Mouse (Mus musculus) embryonic facial prominence, embryonic 10.5 days (tissue): ENCODE results near the gene Gm16181. TPM values are rescaled to one million over a fixed set of nuclear protein-coding genes. Genes with fewer than 3 reads are reported as not detected.
A peak's percentile ranks its signal among the peaks of the same experiment; 100 is the strongest.
"Not testable (repeated sequence)": the region's sequence is repeated elsewhere in the genome, so short reads cannot be mapped to it uniquely, and the experiment has no call there.

Experiments
- DNase-seq: peaks from one replicate; pipeline ENCODE4 v3.0.0-alpha.2; 2017; ENCODE audit warnings: low spot score
- H3K27ac ChIP-seq: fragments of 300-500 bp; sonication (generic); replicated peaks from 2 replicates; pipeline ENCODE4 v1.5.1; 2016; ENCODE audit warnings: mild to moderate bottlenecking
- H3K27me3 ChIP-seq: fragments of 300-500 bp; sonication (generic); replicated peaks from 2 replicates; pipeline ENCODE4 v1.6.1; 2016; ENCODE audit warnings: low read depth, mild to moderate bottlenecking; ENCODE audit not compliant: poor library complexity, severe bottlenecking
- H3K36me3 ChIP-seq: fragments of 300-500 bp; sonication (generic); replicated peaks from 2 replicates; pipeline ENCODE4 v1.6.1; 2016; ENCODE audit warnings: mild to moderate bottlenecking, moderate library complexity
- H3K4me1 ChIP-seq: fragments of 300-500 bp; sonication (generic); 2 replicates; pipeline ENCODE4 v1.6.1; 2016
- H3K4me3 ChIP-seq: fragments of 300-500 bp; sonication (generic); 2 replicates; pipeline ENCODE4 v1.5.1; 2016; ENCODE audit warnings: mild to moderate bottlenecking, moderate library complexity
- H3K9me3 ChIP-seq: fragments of 300-500 bp; sonication (generic); 2 replicates; pipeline ENCODE4 v1.6.1; 2016; ENCODE audit warnings: mild to moderate bottlenecking
- WGBS: fragments of 180-500 bp; shearing (Covaris S2); methylation state at CpG from one replicate; pipeline ENCODE4 v1.1.7; 2016; 5-methylcytosine and 5-hydroxymethylcytosine counted together
- polyA plus RNA-seq: library from polyadenylated mRNA; unstranded; fragments of >200 nt; fragmentation: Nextera tagmentation; extraction: Ambion mirVana; gene quantifications from 2 replicates; pipeline ENCODE4 v1.2.1, GENCODE M21; 2016

Gene Gm16181
- polyA plus RNA-seq, 1 experiment from 2014 or later, result 0.40 TPM

DNA sequence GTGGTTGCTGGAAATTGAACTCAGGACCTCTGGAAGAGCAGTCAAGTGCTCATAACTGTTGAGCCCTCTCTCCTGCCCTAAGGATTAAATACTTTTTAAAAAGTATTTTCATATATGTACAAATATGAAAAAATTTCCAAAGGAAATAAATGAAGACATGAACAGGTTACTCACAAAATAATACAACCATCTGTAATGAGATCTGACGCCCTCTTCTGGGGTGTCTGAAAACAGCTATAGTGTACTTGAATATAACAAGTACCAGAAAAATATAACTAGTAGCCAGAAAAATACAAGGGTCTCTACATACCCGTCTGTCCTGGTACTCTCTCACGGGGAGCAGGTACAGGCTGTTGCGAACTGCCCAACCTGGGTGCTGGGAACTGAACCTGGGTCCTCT lies 4.0 kb downstream of the Gm16181 start:
- H3K27me3 ChIP-seq, result no peaks in the 10 kb centered on the region
- peaks cover 90% of the 10 kb centered on the region for H3K36me3 ChIP-seq
- 0 out of 2 replicates have a peak, but pooled peaks cover 15% of the 10 kb centered on the region for H3K4me1 ChIP-seq

DNA sequence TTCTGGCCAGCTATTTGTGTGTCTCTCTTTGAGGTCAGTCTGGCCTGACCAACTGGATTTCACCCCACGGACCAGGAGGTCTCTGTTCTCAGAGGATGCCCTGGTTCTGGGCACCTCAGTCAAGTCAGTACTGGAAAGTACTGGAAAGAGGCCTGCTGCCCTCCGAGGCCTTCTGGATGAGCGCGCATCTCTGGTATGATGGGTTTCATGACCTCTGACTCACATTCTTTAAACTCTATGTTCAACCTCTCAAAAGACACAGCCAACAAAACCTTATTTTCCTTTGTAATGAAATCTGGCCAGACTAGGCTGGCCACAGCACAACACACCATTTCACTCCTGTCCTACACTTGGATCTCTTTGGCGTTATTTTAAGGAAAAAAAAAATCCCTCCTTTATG lies 4.8 kb downstream of the Gm16181 start:
- WGBS, result 93% methylated on average over 5 of the region's 5 CpGs
- Histone ChIP-seq H3K36me3 (peaks cover 89% of the 10 kb centered on the region), H3K4me3 (no peak overlapping the region)

More for the DNA sequence above, 4.0 kb downstream of the Gm16181 start:
- Histone ChIP-seq H3K27ac (no peak overlapping the region), H3K9me3 (no peaks in the 10 kb centered on the region), H3K4me3 (no peak overlapping the region)
- DNase-seq, result no peak
- 94% methylated on average over 4 of the region's 4 CpGs for WGBS

DNA sequence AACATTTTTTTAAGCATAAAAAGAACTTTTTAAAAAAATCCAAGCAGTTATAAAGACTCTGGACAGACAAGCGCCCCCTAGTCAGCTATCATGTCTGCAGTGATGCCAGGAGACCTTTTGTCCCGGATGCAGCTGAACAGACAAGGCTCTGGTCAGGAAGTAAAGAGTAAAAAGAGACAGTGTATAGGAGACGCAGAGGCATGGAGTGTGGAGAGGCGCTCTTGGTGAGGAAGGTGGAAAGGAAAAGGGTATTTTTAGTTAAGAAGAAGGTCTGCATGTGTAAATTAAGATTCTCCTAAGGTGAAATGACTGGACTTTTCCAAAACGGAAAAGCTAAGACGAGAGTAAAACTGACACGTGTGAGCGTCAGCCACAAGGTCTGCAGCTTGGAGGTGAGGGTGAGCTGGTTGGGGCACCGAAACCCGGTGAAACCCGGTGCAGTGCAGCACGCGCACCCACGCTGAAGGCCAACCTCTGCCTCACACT lies 6.0 kb downstream of the Gm16181 start:
- WGBS, result 84% methylated on average over 14 of the region's 14 CpGs
- H3K4me3 ChIP-seq, result no peak overlapping the region
- H3K4me1 ChIP-seq, result peaks cover 3% of the 10 kb centered on the region
- DNase-seq, result no peak
- peaks cover 92% of the 10 kb centered on the region for H3K36me3 ChIP-seq
- no peak overlapping the region for H3K27ac ChIP-seq
- H3K27me3 ChIP-seq, result no peaks in the 10 kb centered on the region
- no peaks in the 10 kb centered on the region for H3K9me3 ChIP-seq

More for the DNA sequence above, 4.8 kb downstream of the Gm16181 start:
- H3K4me1 ChIP-seq, result 0 out of 2 replicates have a peak, but pooled peaks cover 9% of the 10 kb centered on the region
- no peak for DNase-seq
- H3K9me3 ChIP-seq, result no peaks in the 10 kb centered on the region
- H3K27me3 ChIP-seq, result no peaks in the 10 kb centered on the region
- H3K27ac ChIP-seq, result no peak overlapping the region

DNA sequence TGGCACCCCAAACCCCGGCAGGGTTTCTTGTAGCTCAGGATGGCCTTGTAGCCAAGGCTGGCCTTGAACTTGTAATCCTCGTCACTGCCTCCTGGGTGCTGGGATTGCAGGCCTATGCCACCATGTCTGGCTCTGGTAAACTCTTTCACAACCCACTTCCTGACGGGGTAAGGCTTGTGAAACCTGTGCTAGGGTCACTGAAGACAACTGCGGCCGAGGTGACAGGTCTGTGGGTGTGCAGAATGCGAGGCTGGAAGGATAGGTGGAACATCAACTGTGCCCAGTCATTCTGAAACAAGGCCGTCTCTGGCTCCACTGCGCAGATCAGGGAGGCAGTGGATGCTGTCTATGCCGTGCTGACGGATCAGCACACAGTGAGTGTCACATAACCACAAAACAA lies 10.4 kb downstream of the Gm16181 start:
- Histone ChIP-seq H3K9me3 (no peaks in the 10 kb centered on the region), H3K27me3 (no peaks in the 10 kb centered on the region), H3K4me3 (no peak overlapping the region), H3K4me1 (peaks cover 27% of the 10 kb centered on the region), H3K27ac (no peak overlapping the region), H3K36me3 (peaks cover 66% of the 10 kb centered on the region)
- DNase-seq, result no peak
- WGBS, result 93% methylated on average over 10 of the region's 10 CpGs

DNA sequence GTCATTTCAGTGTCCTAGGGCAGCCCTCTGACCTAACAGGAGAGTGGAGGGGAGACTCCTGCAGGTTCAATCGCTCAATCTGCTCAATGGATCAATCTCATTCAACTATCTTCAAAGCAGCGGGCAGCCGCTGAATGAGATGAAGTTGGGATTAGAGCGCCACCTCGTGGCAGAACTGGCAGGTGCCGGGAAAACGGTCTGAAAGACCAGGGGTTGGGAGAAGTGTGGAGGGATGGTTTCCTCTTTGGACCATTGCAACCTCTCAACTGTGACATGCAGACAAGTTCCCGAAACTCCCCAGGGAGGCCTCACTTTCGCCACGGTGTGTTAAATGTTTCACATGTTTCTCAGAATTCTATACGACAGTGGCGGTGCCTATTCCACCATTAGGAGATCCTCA lies 11.4 kb downstream of the Gm16181 start:
- Histone ChIP-seq H3K27ac (no peak overlapping the region; the same call in 1 of the 2 replicates), H3K36me3 (peaks cover 59% of the 10 kb centered on the region), H3K9me3 (no peaks in the 10 kb centered on the region), H3K4me1 (peaks cover 37% of the 10 kb centered on the region), H3K27me3 (no peaks in the 10 kb centered on the region), H3K4me3 (peak overlapping the region; percentile 30; the same call in 1 of the 2 replicates)
- peak; percentile 87 for DNase-seq
- WGBS, result 13% methylated on average over 12 of the region's 12 CpGs

DNA sequence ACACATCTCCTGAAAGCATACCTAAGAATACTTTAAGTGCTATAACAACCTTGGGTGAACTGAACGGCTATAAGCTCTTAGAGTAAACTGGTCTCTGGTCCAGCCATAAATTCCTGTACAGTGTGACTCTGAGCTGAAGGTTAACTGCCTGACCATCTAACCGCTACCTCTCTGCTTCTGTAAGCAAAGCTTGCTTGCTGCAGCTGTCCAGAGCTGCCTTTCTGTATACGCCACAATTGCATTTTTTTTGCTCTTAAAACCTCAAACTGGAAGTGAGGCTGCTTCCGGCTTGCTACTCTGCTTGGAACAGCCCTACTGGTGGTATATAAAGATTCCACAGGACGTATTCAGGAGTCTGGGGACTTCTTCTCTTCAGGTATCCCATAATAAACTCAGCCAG lies 12.0 kb downstream of the Gm16181 start:
- Histone ChIP-seq H3K27ac (no peak overlapping the region), H3K36me3 (peaks cover 52% of the 10 kb centered on the region), H3K9me3 (no peaks in the 10 kb centered on the region), H3K4me3 (no peak overlapping the region), H3K4me1 (peaks cover 38% of the 10 kb centered on the region), H3K27me3 (no peaks in the 10 kb centered on the region)
- 92% methylated on average over 5 of the region's 5 CpGs for WGBS
- no peak for DNase-seq

GRCm38 (mm10) chr17:35233114-35233980 lies 12.7 kb downstream of the Gm16181 start, which contains the start of gene Atp6v1g2:
Atp6v1g2 (plus strand) TSS chr17:35233660.
- peaks cover 46% of the 10 kb centered on the region for H3K36me3 ChIP-seq

DNA sequence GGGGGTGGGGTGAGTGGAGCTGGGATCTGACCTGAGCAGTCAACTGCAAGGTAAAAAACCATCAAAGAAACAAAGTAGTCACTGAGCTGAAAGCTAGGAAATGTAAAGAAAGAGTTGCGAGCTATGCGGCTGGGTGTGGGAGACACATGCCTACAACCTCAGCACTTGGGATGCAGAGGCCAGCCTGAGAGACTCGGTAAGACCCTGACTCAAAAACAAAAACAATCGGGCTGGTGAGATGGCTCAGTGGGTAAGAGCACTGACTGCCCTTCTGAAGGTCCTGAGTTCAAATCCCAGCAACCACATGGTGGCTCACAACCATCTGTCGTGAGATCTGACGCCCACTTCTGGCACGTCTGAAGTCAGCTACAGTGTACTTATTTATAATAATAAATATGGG lies 13.5 kb downstream of the Gm16181 start:
- Histone ChIP-seq H3K4me1 (peaks cover 36% of the 10 kb centered on the region), H3K36me3 (peaks cover 38% of the 10 kb centered on the region), H3K4me3 (peak overlapping the region; percentile 72)
- H3K9me3 ChIP-seq, DNase-seq, H3K27me3 ChIP-seq, H3K27ac ChIP-seq: not testable (repeated sequence)
- 93% methylated on average over 7 of the region's 7 CpGs for WGBS

More at GRCm38 (mm10) chr17:35233114-35233980, 12.7 kb downstream of the Gm16181 start, which contains the start of gene Atp6v1g2:
- no peak for DNase-seq
- Histone ChIP-seq H3K27ac (peak within 1 kb of the TSS; percentile 95; the same call in 1 of the 2 replicates), H3K4me1 (peaks cover 38% of the 10 kb centered on the region), H3K4me3 (peak within 1 kb of the TSS; percentile 72), H3K9me3 (no peaks in the 10 kb centered on the region), H3K27me3 (no peaks in the 10 kb centered on the region)
- WGBS, result 84% methylated on average over 18 of the region's 18 CpGs

DNA sequence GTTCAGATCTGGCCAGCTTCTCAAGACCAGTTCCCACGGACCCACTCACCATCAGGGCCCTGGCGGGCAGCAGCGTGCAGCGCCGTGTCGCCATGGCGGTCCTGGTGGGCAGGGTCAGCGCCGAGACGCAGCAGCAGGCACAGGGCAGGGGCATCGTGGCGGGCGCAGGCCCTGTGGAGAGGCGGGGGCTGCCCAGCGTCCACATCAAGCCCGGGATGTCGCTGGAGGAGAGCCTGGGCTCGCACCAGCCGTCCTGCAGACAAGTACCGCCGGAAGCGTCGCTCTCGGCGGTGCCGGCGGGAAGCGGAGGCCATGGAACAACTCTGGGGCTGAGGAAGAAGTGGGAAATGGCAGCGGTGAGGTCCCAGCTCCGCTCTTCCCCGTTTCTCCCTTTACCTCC lies 14.3 kb downstream of the Gm16181 start:
- H3K4me1 ChIP-seq, result peaks cover 36% of the 10 kb centered on the region
- H3K4me3 ChIP-seq, result peak overlapping the region; percentile 72
- WGBS, result 7% methylated on average over 31 of the region's 31 CpGs
- H3K27ac ChIP-seq, result peak overlapping the region; percentile 95
- no peaks in the 10 kb centered on the region for H3K27me3 ChIP-seq
- peak; percentile 74 for DNase-seq
- H3K9me3 ChIP-seq, result no peaks in the 10 kb centered on the region
- peaks cover 30% of the 10 kb centered on the region for H3K36me3 ChIP-seq

GRCm38 (mm10) chr17:35235614-35236389 lies 15.2 kb downstream of the Gm16181 start, which contains the start of gene Nfkbil1:
Nfkbil1 (minus strand) TSS chr17:35235792.
- under 1% methylated on average over 35 of the region's 35 CpGs for whole genome bisulfite sequencing

DNA sequence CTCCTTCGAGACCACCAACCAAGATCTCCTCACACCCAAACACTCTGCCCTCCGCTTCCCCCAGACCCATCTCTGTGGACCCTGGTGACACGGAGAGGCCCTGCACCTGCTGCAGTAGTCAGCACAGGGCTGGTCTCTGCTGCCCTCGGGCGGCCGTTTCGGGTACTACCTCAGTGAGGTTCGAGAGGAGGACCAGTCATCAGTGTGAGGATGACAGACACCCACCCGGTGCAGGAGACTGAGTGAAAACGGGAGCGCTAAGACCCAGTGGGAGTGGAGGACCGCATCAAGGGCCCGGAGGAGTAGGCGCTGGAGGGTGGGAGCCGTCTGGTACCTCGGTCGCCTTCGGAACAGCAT lies 15.7 kb downstream of the Gm16181 start:
- peak; percentile 96 for DNase-seq
- H3K27ac ChIP-seq, result peak overlapping the region; percentile 95
- peaks cover 46% of the 10 kb centered on the region for H3K4me1 ChIP-seq
- 2% methylated on average over 18 of the region's 18 CpGs for WGBS
- peak overlapping the region; percentile 72 for H3K4me3 ChIP-seq
- peaks cover 16% of the 10 kb centered on the region for H3K36me3 ChIP-seq
- no peaks in the 10 kb centered on the region for H3K27me3 ChIP-seq
- H3K9me3 ChIP-seq, result no peaks in the 10 kb centered on the region

More at GRCm38 (mm10) chr17:35235614-35236389, 15.2 kb downstream of the Gm16181 start, which contains the start of gene Nfkbil1:
- H3K36me3 ChIP-seq, result peaks cover 22% of the 10 kb centered on the region
- peak; percentile 93 for DNase-seq
- peak within 1 kb of the TSS; percentile 72 for H3K4me3 ChIP-seq
- H3K27ac ChIP-seq, result peak within 1 kb of the TSS; percentile 95
- peaks cover 43% of the 10 kb centered on the region for H3K4me1 ChIP-seq
- H3K9me3 ChIP-seq, result no peaks in the 10 kb centered on the region
- H3K27me3 ChIP-seq, result no peaks in the 10 kb centered on the region

- H3K4me3 ChIP-seq, result peak overlapping the region; percentile 72; the same call in 1 of the 2 replicates
- H3K36me3 ChIP-seq, result peaks cover 11% of the 10 kb centered on the region
- peaks cover 41% of the 10 kb centered on the region for H3K4me1 ChIP-seq
- H3K27ac ChIP-seq, result no peak overlapping the region
- 77% methylated on average over 9 of the region's 9 CpGs for WGBS
- H3K9me3 ChIP-seq, result no peaks in the 10 kb centered on the region
- no peaks in the 10 kb centered on the region for H3K27me3 ChIP-seq
- no peak for DNase-seq
These were observed 16.4 kb downstream of the Gm16181 start for GRCm38 (mm10) chr17:35236996-35237395.
